Mouse (Mus musculus) ovary, postnatal 36 days (tissue): ENCODE data around the gene Tcte3.
A peak's percentile ranks its signal among the peaks of the same experiment; 100 is the strongest.
"Not testable (repeated sequence)": the region's sequence is repeated elsewhere in the genome, so short reads cannot be mapped to it uniquely, and the experiment has no call there.

ENCODE experiments used
- DNase-seq: peaks from one replicate; pipeline ENCODE4 v3.0.0; 2022; ENCODE audit warnings: low spot score, mixed read lengths

The Tcte3 gene

GRCm38 (mm10) chr17:15031414-15031813 is 9.9 kb downstream of the Tcte3 start:
- not testable (repeated sequence) for DNase-seq

GRCm38 (mm10) chr17:15025513-15025912 is 15.8 kb downstream of the Tcte3 start:
- not testable (repeated sequence) for DNase-seq

GRCm38 (mm10) chr17:15024502-15025193 is 16.6 kb downstream of the Tcte3 start:
- not testable (repeated sequence) for DNase-seq

GRCm38 (mm10) chr17:15023878-15024492 is 17.3 kb downstream of the Tcte3 start:
- not testable (repeated sequence) for DNase-seq

- peak; percentile 14 for DNase-seq
These were observed 19.6 kb downstream of the Tcte3 start for GRCm38 (mm10) chr17:15021503-15022220.

- not testable (repeated sequence) for DNase-seq
These were observed 31.4 kb downstream of the Tcte3 start, which contains the start of gene Gm3435 for GRCm38 (mm10) chr17:15009706-15010413. Gene Gm3435 (plus strand): TSS chr17:15010176.

- DNase-seq: not testable (repeated sequence)
These were observed 32.2 kb downstream of the Tcte3 start for GRCm38 (mm10) chr17:15009088-15009487.

- DNase-seq: not testable (repeated sequence)
These were observed 41.2 kb downstream of the Tcte3 start for GRCm38 (mm10) chr17:15000047-15000446.

- DNase-seq: not testable (repeated sequence)
These were observed 47.1 kb downstream of the Tcte3 start for GRCm38 (mm10) chr17:14994140-14994539.

- not testable (repeated sequence) for DNase-seq
These were observed 48.0 kb downstream of the Tcte3 start for GRCm38 (mm10) chr17:14993139-14993832.

- DNase-seq: not testable (repeated sequence)
These were observed 48.7 kb downstream of the Tcte3 start for GRCm38 (mm10) chr17:14992522-14993138.

- DNase-seq: not testable (repeated sequence)
These were observed 51.1 kb downstream of the Tcte3 start for GRCm38 (mm10) chr17:14990116-14990702.

GRCm38 (mm10) chr17:14978362-14979038 is 62.8 kb downstream of the Tcte3 start, which contains the start of the genes 9030025P20Rik and Gm3417:
Gene 9030025P20Rik (plus strand): TSS chr17:14978468.
Gene Gm3417 (minus strand): TSS chr17:14978790.
- DNase-seq: not testable (repeated sequence)

- not testable (repeated sequence) for DNase-seq
These were observed 63.4 kb downstream of the Tcte3 start for GRCm38 (mm10) chr17:14977718-14978361.
